Comparison of ENCODE assay signal across 23 mouse cellular contexts in genomic region chr5:151300286-151300685, GRCm38 (mm10).
DNase-seq lines count a peak whose midpoint lies in the region; ATAC-seq and TF ChIP-seq lines count a peak whose summit lies in the region.
"Had no signal": no experiment of that assay in that cellular context is flagged by ENCODE, and none has a peak within 500 bp of the region (broad histone marks: within the 10 kb centered on the region; RNA-seq: fewer than 3 reads in every experiment).

No protein-coding gene starts in this region.

- H3K4me2 ChIP-seq in lung, embryonic 14.5 days = no peak overlapping the region
- H3K4me2 ChIP-seq: forebrain, embryonic 13.5 days; heart, embryonic 13.5 days; hindbrain, embryonic 14.5 days had no signal

- 62% methylated on average over 2 of the region's 2 CpGs for WGBS in lung, embryonic 14.5 days

- no peaks in the 10 kb centered on the region for H3K27me3 ChIP-seq in lung, embryonic 14.5 days (ENCODE audit: insufficient read depth, low read length)
- H3K27me3 ChIP-seq: forebrain, embryonic 13.5 days; heart, embryonic 13.5 days had no signal

- no peak overlapping the region for H3K27ac ChIP-seq in lung, embryonic 14.5 days (ENCODE audit: low read depth)
- H3K27ac ChIP-seq: forebrain, embryonic 10.5 days; forebrain, embryonic 13.5 days; heart, adult 2 months; heart, embryonic 10.5 days; heart, embryonic 13.5 days; hindbrain, embryonic 14.5 days; hindbrain, postnatal 0 days had no signal

- ATAC-seq in lung, embryonic 14.5 days (ENCODE audit: insufficient read depth) = peak; percentile 49; the same call in 1 of the 2 replicates
- ATAC-seq: CD4-positive, CD25-positive, alpha-beta regulatory T cell, adult 4 months; forebrain, embryonic 13.5 days; forebrain, embryonic 16.5 days; hindbrain, postnatal 0 days; inflammation-experienced regulatory T-cells, adult 6 months had no signal

- H3K36me3 ChIP-seq in lung, embryonic 14.5 days (ENCODE audit: insufficient read depth) = no peaks in the 10 kb centered on the region
- H3K36me3 ChIP-seq: forebrain, embryonic 10.5 days; heart, embryonic 10.5 days; heart, embryonic 13.5 days had no signal

- no peaks in the 10 kb centered on the region for H3K4me1 ChIP-seq in lung, embryonic 14.5 days (ENCODE audit: insufficient read depth)
- H3K4me1 ChIP-seq: forebrain, embryonic 10.5 days; forebrain, embryonic 13.5 days; heart, embryonic 10.5 days had no signal

- H3K9me3 ChIP-seq in lung, embryonic 14.5 days (ENCODE audit: low read depth, low read length) = no peaks in the 10 kb centered on the region; the same call in 1 of the 2 replicates
- H3K9me3 ChIP-seq: forebrain, embryonic 10.5 days; forebrain, embryonic 13.5 days; heart, embryonic 10.5 days; heart, embryonic 13.5 days had no signal

- H3K4me3 ChIP-seq in lung, embryonic 14.5 days (ENCODE audit: low read depth, low read length) = no peak overlapping the region
- H3K4me3 ChIP-seq: forebrain, embryonic 10.5 days; forebrain, embryonic 13.5 days; heart, adult 2 months; heart, embryonic 10.5 days; heart, embryonic 13.5 days had no signal

- H3K9ac ChIP-seq in lung, embryonic 14.5 days = no peak overlapping the region
- H3K9ac ChIP-seq: forebrain, embryonic 13.5 days; heart, embryonic 13.5 days; hindbrain, embryonic 14.5 days had no signal

- DNase-seq in embryo, embryonic 10 days (ENCODE audit: low spot score) = peak; percentile 7
- no peak for DNase-seq in embryo, embryonic 9.5 days (ENCODE audit: extremely low spot score)
- peak; percentile 53 for DNase-seq in lung, embryonic 14.5 days
- no peak for DNase-seq in lung, postnatal 25 days (ENCODE audit: low spot score)
- peak; percentile 46 for DNase-seq in 3T3-L1 (ENCODE audit: low read depth, low spot score)
- no peak for DNase-seq in spleen, adult 12 weeks (ENCODE audit: low spot score)
- DNase-seq: adrenal gland, adult 8-10 months; cerebellum, adult 11 months; cerebellum, postnatal 25 days; embryo, embryonic 11 days; gastrocnemius, postnatal 10 days; gastrocnemius, postnatal 36 days; heart, postnatal 4 days had no signal

- no peak for TF ChIP-seq CTCF in lung, embryonic 14.5 days (IDR thresholded peaks at IDR 0.05; ENCODE audit: low read depth)

Comparison
In these comparisons a context has a peak if more than half of its experiments do, and no peak if none do; other contexts are left out.
1. DNase-seq: peak in embryo, embryonic 10 days (single experiment), lung, embryonic 14.5 days (single experiment) and 3T3-L1 (single experiment); none in embryo, embryonic 9.5 days (single experiment), lung, postnatal 25 days (single experiment) and spleen, adult 12 weeks (single experiment).